Mouse (Mus musculus): ENCODE data around the gene Cenpu.

DNA sequence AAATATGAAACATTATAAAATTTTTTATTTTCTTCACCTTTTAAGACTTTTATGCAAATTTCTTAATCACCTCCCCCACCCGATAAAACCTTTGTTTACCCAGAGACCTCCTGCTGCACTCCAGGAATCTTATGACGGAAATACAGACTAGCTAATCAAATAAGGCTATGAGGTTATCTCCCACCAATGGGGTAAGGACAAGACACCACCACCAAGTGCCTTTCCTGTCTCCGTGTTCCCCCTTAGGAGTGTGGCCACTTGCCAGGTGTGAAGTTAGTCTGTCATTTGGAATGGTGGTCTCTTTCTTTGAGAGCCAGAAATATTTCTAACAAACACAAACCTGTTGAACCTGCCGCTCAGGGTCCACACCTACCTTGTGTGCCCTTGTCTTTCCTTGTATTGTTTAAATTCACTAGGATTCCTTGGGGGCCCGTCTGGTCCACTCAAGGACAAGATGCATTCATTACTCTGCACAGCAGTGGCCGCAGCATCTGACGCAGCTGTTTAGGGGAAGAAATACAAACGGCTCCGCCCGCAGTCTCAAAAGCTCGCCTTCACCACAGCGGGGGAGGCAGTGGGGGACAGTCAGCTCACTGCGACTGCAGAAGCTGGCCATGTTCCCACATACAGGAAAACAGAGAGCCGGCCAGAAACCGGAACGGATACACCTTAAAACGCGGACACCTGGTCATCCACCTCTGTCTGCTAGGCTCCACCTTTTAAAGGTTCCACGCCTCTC is 49.3 kb upstream of the Cenpu start:
- no peak for TF ChIP-seq CTCF (IDR thresholded peaks at IDR 0.05; ENCODE audit: low read depth)
- no peak for TF ChIP-seq EP300 (IDR thresholded peaks at IDR 0.05; ENCODE audit: low read depth)
